Mouse (Mus musculus): ENCODE measurements around the gene Prss16.

- no peak for TF ChIP-seq CTCF (IDR thresholded peaks at IDR 0.05; ENCODE audit: low read depth)
- no peak for TF ChIP-seq EP300 (optimal IDR thresholded peaks at IDR 0.05)
These were observed 835 bp downstream of the Prss16 start for GRCm38 (mm10) chr13:22008707-22009106.

Data from stomach, postnatal 0 days (tissue).